Mouse (Mus musculus) cerebellum, adult 2 months (tissue): ENCODE measurements around the gene Gbf1.

ENCODE experiments used
- CTCF ChIP-seq: fragments of 200-500 bp; IDR thresholded peaks from 2 replicates; pipeline ENCODE4 v1.5.1; 2011; ENCODE audit warnings: low read depth, mild to moderate bottlenecking, control low read depth, low read length, moderate library complexity, borderline replicate concordance; ENCODE audit not compliant: insufficient read depth
- POLR2A ChIP-seq: fragments of 200-500 bp; IDR thresholded peaks from 2 replicates; pipeline ENCODE4 v1.6.1; 2011; ENCODE audit warnings: low read length, control low read depth, borderline replicate concordance; ENCODE audit not compliant: insufficient read depth

DNA sequence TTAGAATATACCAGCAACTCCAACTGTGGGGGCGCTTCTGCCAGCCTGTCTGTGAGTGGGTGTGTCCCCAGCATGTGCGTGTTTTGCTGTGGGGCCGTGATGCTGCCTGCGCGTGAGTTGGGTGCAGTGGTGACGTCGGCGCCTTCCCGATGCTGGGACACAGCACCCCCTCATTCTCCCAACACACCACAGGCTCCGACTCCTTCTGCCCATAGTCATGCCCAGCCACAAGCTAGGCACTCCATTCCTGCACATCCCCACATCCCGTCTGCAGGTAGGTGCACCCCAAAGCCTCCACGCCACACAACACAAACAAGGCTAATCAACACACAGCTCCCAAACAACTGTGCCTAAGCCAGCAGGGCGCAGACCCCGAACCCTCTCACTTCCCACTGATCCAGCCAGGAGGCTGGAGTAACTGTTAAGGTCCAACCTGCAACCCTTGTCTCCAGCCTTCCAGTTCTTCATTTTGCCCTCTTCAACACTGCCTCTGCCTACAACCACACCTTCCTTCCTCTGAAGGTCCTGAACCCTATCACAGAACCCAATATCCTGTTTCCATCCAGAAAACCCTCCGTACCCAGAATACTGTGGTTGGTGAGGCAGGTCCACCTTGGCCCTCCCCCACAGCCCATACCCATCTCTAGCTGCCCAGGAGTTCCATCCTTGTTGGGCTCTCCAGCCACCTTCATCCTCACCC lies 164.7 kb downstream of the Gbf1 start:
- TF ChIP-seq POLR2A (no peak), CTCF (no peak)
